Mouse (Mus musculus) hindbrain, postnatal 0 days (tissue): ENCODE measurements around the gene Tomm22. TPM values are rescaled to one million over a fixed set of nuclear protein-coding genes. Genes with fewer than 3 reads are reported as not detected.
A peak's percentile ranks its signal among the peaks of the same experiment; 100 is the strongest.

Experiments
- ATAC-seq: fragments of 200-750 bp; cut with Nextera tagmentation; 2 replicates; pipeline ENCODE4 v1.8.0; 2017; ENCODE audit warnings: mild to moderate bottlenecking, moderate TSS enrichment, moderate library complexity
- DNase-seq: peaks from one replicate; pipeline ENCODE4 v3.0.0-alpha.2; 2015; ENCODE audit warnings: low spot score
- H3K27ac ChIP-seq: fragments of 300-500 bp; sonication (generic); 2 replicates; pipeline ENCODE4 v1.5.1; 2014; ENCODE audit warnings: mild to moderate bottlenecking
- H3K27me3 ChIP-seq: fragments of 300-500 bp; sonication (generic); 2 replicates; pipeline ENCODE4 v1.6.1; 2014; ENCODE audit warnings: low read length, mixed read lengths; ENCODE audit not compliant: insufficient read depth
- H3K36me3 ChIP-seq: fragments of 300-500 bp; sonication (generic); 2 replicates; pipeline ENCODE4 v1.6.1; 2014; ENCODE audit warnings: low read length, mixed read lengths; ENCODE audit not compliant: insufficient read depth
- H3K4me1 ChIP-seq: fragments of 300-500 bp; sonication (generic); 2 replicates; pipeline ENCODE4 v1.6.1; 2014; ENCODE audit warnings: antibody characterized with exemption, low read length, mixed read lengths; ENCODE audit not compliant: insufficient read depth
- H3K4me2 ChIP-seq: fragments of 300-500 bp; sonication (generic); 2 replicates; pipeline ENCODE4 v1.6.1; 2014; ENCODE audit warnings: low read depth, mild to moderate bottlenecking, low read length, moderate library complexity, mixed read lengths
- H3K4me3 ChIP-seq: fragments of 300-500 bp; sonication (generic); 2 replicates; pipeline ENCODE4 v1.5.1; 2014; ENCODE audit warnings: low read length
- H3K9ac ChIP-seq: fragments of 300-500 bp; sonication (generic); replicated peaks from 2 replicates; pipeline ENCODE4 v1.6.1; 2014; ENCODE audit warnings: mild to moderate bottlenecking, low read length, moderate library complexity, mixed read lengths
- H3K9me3 ChIP-seq: fragments of 300-500 bp; sonication (generic); 2 replicates; pipeline ENCODE4 v1.6.1; 2016; ENCODE audit warnings: low read length, mixed read lengths
- CTCF ChIP-seq: IDR thresholded peaks from 2 replicates; pipeline ENCODE4 v1.5.1; 2016; ENCODE audit warnings: antibody characterized with exemption, control low read depth, low read depth
- WGBS: fragments of 180-500 bp; shearing (Covaris S2); extraction: QIAGEN DNeasy Blood & Tissue Kit; methylation state at CpG from one replicate; pipeline ENCODE4 v1.1.7; 2014; 5-methylcytosine and 5-hydroxymethylcytosine counted together
- polyA plus RNA-seq: library from polyadenylated mRNA; unstranded; fragments of >200 nt; fragmentation: Nextera tagmentation; extraction: Ambion mirVana; gene quantifications from 2 replicates; pipeline ENCODE4 v1.2.1, GENCODE M21; 2015
- total RNA-seq: library from RNA; depleted of rRNA; stranded (reverse); fragments of >200 nt; gene quantifications from 2 replicates; pipeline ENCODE4 v1.2.3, GENCODE M21; 2014; rRNA removed

The Tomm22 gene
- total RNA-seq (139 and 149 TPM in 2 replicates), polyA plus RNA-seq (239 and 241 TPM in 2 replicates)

GRCm38 (mm10) chr15:79670249-79670971 is at the start of gene Tomm22:
TSS of gene Tomm22 (plus strand) at chr15:79670861.
- H3K27me3 ChIP-seq, result no peaks in the 10 kb centered on the region

DNA sequence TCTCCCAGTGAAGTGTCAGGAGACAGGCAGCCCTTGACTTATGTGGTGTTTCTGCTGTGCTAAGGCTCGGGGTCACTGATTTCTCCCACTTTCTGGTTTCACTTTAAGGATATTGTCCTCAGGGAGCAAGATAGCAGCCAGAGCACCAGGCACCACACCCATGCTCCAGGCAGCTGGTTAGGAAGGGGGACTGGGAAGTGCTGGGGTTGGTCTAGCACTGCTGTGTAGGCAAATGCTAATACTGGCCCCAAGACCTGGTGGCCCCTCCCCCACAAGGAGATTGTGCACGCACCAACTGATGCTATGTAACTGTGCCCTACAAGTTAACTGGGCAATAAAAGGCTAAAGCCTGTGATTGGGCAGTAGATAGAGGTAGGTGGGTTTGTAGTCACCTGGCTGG is 40.2 kb upstream of the Tomm22 start:
- 88% methylated on average over 2 of the region's 2 CpGs for WGBS
- Histone ChIP-seq H3K4me2 (no peak overlapping the region), H3K4me3 (no peak overlapping the region), H3K9ac (no peak overlapping the region), H3K36me3 (peaks cover 37% of the 10 kb centered on the region), H3K4me1 (no peaks in the 10 kb centered on the region), H3K27me3 (no peaks in the 10 kb centered on the region), H3K9me3 (no peaks in the 10 kb centered on the region), H3K27ac (no peak overlapping the region)
- no peak for DNase-seq
- no peak for TF ChIP-seq CTCF
- no peak for ATAC-seq

More at GRCm38 (mm10) chr15:79670249-79670971, at the start of gene Tomm22:
- Histone ChIP-seq H3K9me3 (no peaks in the 10 kb centered on the region), H3K9ac (peak within 1 kb of the TSS; percentile 75), H3K27ac (peak within 1 kb of the TSS; percentile 70), H3K36me3 (peaks cover 41% of the 10 kb centered on the region), H3K4me3 (peak within 1 kb of the TSS; percentile 85), H3K4me1 (0 out of 2 replicates have a peak, but pooled peaks cover 3% of the 10 kb centered on the region), H3K4me2 (peak within 1 kb of the TSS; percentile 81)
- DNase-seq (peak; percentile 97), ATAC-seq (peak; percentile 97)
- WGBS, result 20% methylated on average over 32 of the region's 33 CpGs
- peak; percentile 76 for TF ChIP-seq CTCF

DNA sequence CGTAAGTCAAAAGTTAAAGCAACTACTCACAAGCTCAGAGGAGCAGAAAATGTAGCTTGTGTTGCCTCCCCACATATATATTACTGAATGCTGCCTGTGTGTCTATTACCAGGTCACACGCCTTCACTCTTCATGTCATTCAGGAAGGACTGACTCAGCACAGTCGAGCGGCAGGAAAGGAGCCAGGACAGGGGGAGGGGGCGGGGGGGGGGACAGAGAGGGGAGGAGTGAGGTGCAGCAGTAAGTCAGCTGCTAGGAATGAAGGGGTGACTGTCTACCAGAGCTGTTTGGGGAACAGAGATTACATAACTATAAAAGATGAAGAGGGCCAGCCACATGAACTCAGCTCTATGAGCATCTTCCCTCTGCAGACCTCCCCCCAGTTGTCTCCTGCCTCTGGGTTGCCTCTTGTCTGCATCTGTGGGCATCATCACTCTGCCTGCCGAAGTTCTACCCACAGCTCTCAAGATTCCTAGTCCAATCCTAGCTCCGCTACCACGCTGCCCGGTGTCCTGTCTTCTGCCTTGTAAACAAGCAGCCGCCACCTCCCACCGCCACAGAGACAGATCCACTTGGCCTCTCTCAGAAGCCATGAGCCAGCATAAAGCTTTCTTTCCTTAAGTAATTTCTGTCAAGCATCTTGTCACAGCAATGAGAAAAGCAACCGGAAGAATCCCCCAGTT is 29.4 kb upstream of the Tomm22 start:
- H3K4me2 ChIP-seq, result no peak overlapping the region
- H3K27me3 ChIP-seq, result no peaks in the 10 kb centered on the region
- H3K9ac ChIP-seq, result no peak overlapping the region
- no peak overlapping the region for H3K27ac ChIP-seq
- ATAC-seq (no peak), DNase-seq (no peak)
- no peaks in the 10 kb centered on the region for H3K4me1 ChIP-seq
- H3K4me3 ChIP-seq, result no peak overlapping the region
- H3K36me3 ChIP-seq, result peaks cover 21% of the 10 kb centered on the region
- H3K9me3 ChIP-seq, result no peaks in the 10 kb centered on the region
- WGBS, result 74% methylated on average over 12 of the region's 12 CpGs
- no peak for TF ChIP-seq CTCF

DNA sequence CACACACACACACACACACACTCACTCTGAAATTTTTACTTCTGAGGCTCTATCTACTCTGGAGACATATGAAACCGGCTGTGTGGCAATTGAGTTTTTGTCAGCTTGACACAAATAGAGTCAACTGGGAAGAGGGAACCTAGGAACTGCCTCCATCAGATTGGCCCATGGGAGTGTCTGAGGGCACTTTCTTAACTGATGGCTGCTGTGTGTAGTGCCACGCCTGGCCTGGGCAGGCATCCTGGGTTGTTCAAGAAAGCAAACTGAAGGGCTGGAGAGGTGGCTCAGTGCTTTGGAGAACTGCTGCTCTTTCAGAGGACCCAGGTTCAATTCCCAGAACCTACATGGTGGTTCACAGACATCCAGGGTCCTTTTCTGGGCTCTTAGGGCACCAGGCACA is 25.2 kb upstream of the Tomm22 start:
- peaks cover 23% of the 10 kb centered on the region for H3K36me3 ChIP-seq
- WGBS, result 85% methylated on average over 2 of the region's 2 CpGs
- H3K4me3 ChIP-seq, result no peak overlapping the region
- no peaks in the 10 kb centered on the region for H3K9me3 ChIP-seq
- H3K9ac ChIP-seq, result no peak overlapping the region
- no peak overlapping the region for H3K27ac ChIP-seq
- no peak for DNase-seq
- H3K27me3 ChIP-seq, result no peaks in the 10 kb centered on the region
- ATAC-seq, result no peak
- no peak for TF ChIP-seq CTCF
- H3K4me2 ChIP-seq, result no peak overlapping the region
- H3K4me1 ChIP-seq, result no peaks in the 10 kb centered on the region

- H3K4me2 ChIP-seq, result no peak overlapping the region
- H3K9me3 ChIP-seq, result no peaks in the 10 kb centered on the region
- no peak for TF ChIP-seq CTCF
- no peak overlapping the region for H3K27ac ChIP-seq
- DNase-seq, result no peak
- no peaks in the 10 kb centered on the region for H3K4me1 ChIP-seq
- H3K4me3 ChIP-seq, result no peak overlapping the region
- no peak overlapping the region for H3K9ac ChIP-seq
- WGBS, result 89% methylated on average over 12 of the region's 12 CpGs
- peaks cover 13% of the 10 kb centered on the region for H3K36me3 ChIP-seq
- ATAC-seq, result no peak
- no peaks in the 10 kb centered on the region for H3K27me3 ChIP-seq
These were observed 22.5 kb upstream of the Tomm22 start for GRCm38 (mm10) chr15:79648130-79648529.

DNA sequence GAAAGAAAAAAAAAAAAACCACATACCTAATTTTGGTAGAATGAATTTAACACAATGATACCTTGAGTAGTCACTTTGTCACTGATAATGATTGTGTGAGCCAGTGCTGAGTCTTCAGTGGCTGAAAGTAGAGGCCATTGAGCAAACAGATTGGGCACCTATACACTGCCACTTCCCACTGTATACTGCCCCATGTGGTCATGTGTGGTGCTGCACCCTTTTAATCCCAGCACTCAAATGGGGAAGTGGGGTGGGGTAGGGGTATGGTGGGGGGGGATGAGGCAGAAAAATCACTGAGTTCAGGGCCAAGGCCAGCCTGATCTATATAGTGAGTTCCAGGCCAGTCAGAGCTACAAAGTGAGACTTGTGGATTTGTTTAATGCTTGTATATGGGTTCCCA is 20.1 kb upstream of the Tomm22 start:
- no peaks in the 10 kb centered on the region for H3K4me1 ChIP-seq
- peak; percentile 75 for TF ChIP-seq CTCF
- no peak overlapping the region for H3K4me3 ChIP-seq
- no peak overlapping the region for H3K4me2 ChIP-seq
- ATAC-seq (peak; percentile 68; the same call in 1 of the 2 replicates), DNase-seq (peak; percentile 46)
- no peak overlapping the region for H3K9ac ChIP-seq
- H3K27me3 ChIP-seq, result no peaks in the 10 kb centered on the region
- H3K9me3 ChIP-seq, result no peaks in the 10 kb centered on the region
- H3K36me3 ChIP-seq, result peaks cover 13% of the 10 kb centered on the region; the same call in 1 of the 2 replicates
- no peak overlapping the region for H3K27ac ChIP-seq

DNA sequence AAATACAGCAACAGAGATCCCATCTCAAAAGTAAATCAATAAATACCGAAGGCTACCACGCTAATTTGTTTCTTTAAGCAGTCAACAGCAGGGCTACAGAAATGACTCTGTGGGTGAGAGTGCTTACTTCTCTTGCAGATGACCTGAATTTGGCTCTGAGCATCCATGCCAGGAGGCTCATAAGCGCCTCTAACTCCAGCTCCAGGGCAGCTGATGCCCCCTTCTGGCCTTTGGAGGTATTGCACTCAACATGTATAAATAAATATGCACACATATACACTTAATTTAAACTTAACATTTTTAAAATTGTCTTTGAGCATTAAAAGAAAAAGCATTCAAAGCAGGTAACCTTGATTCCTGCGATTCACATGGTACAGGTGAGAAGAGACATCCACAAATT is 19.2 kb upstream of the Tomm22 start:
- peak; percentile 26 for DNase-seq
- WGBS, result 82% methylated on average over 4 of the region's 4 CpGs
- Histone ChIP-seq H3K4me1 (no peaks in the 10 kb centered on the region), H3K9ac (no peak overlapping the region), H3K27ac (no peak overlapping the region), H3K9me3 (no peaks in the 10 kb centered on the region), H3K27me3 (no peaks in the 10 kb centered on the region), H3K4me3 (no peak overlapping the region), H3K4me2 (no peak overlapping the region), H3K36me3 (peaks cover 13% of the 10 kb centered on the region; the same call in 1 of the 2 replicates)
- TF ChIP-seq CTCF, result peak; percentile 63
- ATAC-seq, result no peak
